Mouse (Mus musculus) bone marrow, adult 2 months (tissue): ENCODE data around the gene Zbtb16.

ENCODE experiments used
- CTCF ChIP-seq: fragments of 200-500 bp; IDR thresholded peaks from 2 replicates; pipeline ENCODE4 v1.5.1; 2011; ENCODE audit warnings: low read length, control low read depth; ENCODE audit not compliant: control insufficient read depth, insufficient read depth
- POLR2A ChIP-seq: fragments of 200-500 bp; IDR thresholded peaks from 2 replicates; pipeline ENCODE4 v1.6.1; 2011; ENCODE audit warnings: low read depth, mild to moderate bottlenecking, control low read depth, low read length, borderline replicate concordance; ENCODE audit not compliant: control insufficient read depth

DNA sequence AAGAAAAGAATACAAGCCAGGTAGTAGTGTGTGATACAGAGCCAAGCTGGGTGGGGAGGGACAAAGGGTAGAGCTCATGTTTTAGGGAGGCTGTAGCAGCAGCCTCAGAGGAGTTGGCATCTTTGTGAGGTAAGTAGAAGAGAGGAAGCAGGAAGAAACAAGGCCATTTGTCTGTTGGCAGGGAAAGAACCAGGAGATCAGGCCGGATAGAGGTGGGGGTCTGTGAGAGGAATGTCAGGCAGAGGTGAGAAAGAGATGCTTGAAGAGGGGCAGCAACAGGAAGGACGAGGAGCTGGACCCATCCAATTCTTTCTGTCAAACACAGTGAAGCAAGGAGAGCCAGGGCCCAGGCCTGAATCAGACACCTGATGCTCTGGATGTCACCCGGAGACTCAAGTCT is 114.8 kb downstream of the Zbtb16 start:
- TF ChIP-seq CTCF (no peak), POLR2A (no peak)
